Mouse (Mus musculus) stomach, embryonic 15.5 days (tissue): ENCODE measurements around the gene Olfr729. TPM values are rescaled to one million over a fixed set of nuclear protein-coding genes. Genes with fewer than 3 reads are reported as not detected.

ENCODE experiments used
- ATAC-seq: fragments of 200-750 bp; cut with Nextera tagmentation; 2 replicates; pipeline ENCODE4 v1.8.0; 2017; ENCODE audit warnings: low read depth, moderate number of reproducible peaks, moderate TSS enrichment; ENCODE audit not compliant: insufficient read depth, low FRiP score
- H3K27ac ChIP-seq: fragments of 300-500 bp; sonication (generic); 2 replicates; pipeline ENCODE4 v1.5.1; 2015; ENCODE audit warnings: mild to moderate bottlenecking, inconsistent platforms
- H3K27me3 ChIP-seq: fragments of 300-500 bp; sonication (generic); replicated peaks from 2 replicates; pipeline ENCODE4 v1.6.1; 2015; ENCODE audit warnings: inconsistent platforms
- H3K36me3 ChIP-seq: fragments of 300-500 bp; sonication (generic); 2 replicates; pipeline ENCODE4 v1.6.1; 2015; ENCODE audit warnings: inconsistent platforms
- H3K4me1 ChIP-seq: fragments of 300-500 bp; sonication (generic); 2 replicates; pipeline ENCODE4 v1.6.1; 2015; ENCODE audit warnings: inconsistent platforms
- H3K4me2 ChIP-seq: fragments of 300-500 bp; sonication (generic); 2 replicates; pipeline ENCODE4 v1.6.1; 2015; ENCODE audit warnings: mild to moderate bottlenecking, inconsistent platforms
- H3K4me3 ChIP-seq: fragments of 300-500 bp; sonication (generic); replicated peaks from 2 replicates; pipeline ENCODE4 v1.5.1; 2015; ENCODE audit warnings: inconsistent platforms
- H3K9ac ChIP-seq: fragments of 300-500 bp; sonication (generic); 2 replicates; pipeline ENCODE4 v1.6.1; 2015; ENCODE audit warnings: inconsistent platforms
- H3K9me3 ChIP-seq: fragments of 300-500 bp; sonication (generic); 2 replicates; pipeline ENCODE4 v1.6.1; 2016; ENCODE audit warnings: inconsistent platforms
- WGBS: fragments of 180-500 bp; shearing (Covaris S2); methylation state at CpG from one replicate; pipeline ENCODE4 v1.1.7; 2015; 5-methylcytosine and 5-hydroxymethylcytosine counted together
- polyA plus RNA-seq: library from polyadenylated mRNA; unstranded; fragments of >200 nt; fragmentation: Nextera tagmentation; extraction: Ambion mirVana; gene quantifications from 2 replicates; pipeline ENCODE4 v1.2.1, GENCODE M21; 2015

Gene Olfr729
- polyA plus RNA-seq: not detected in 2 replicates

- ATAC-seq: no peak
- no peak within 1 kb of the TSS for H3K9ac ChIP-seq
- H3K9me3 ChIP-seq: no peaks in the 10 kb centered on the region
These were observed at the start of gene Olfr729 for GRCm38 (mm10) chr14:50152810-50153209. TSS of gene Olfr729 (minus strand) at chr14:50152910.

GRCm38 (mm10) chr14:50188098-50188497, 35.4 kb upstream of the Olfr729 start, which contains the start of gene Olfr730:
TSS of gene Olfr730 (minus strand) at chr14:50188198.
- H3K4me1 ChIP-seq: no peaks in the 10 kb centered on the region
- H3K9ac ChIP-seq: no peak within 1 kb of the TSS
- 34% methylated on average over 1 of the region's 1 CpGs for WGBS

More at GRCm38 (mm10) chr14:50152810-50153209, at the start of gene Olfr729:
- H3K36me3 ChIP-seq: no peaks in the 10 kb centered on the region
- no peak within 1 kb of the TSS for H3K27ac ChIP-seq
- no peaks in the 10 kb centered on the region for H3K4me1 ChIP-seq
- no peak within 1 kb of the TSS for H3K4me2 ChIP-seq
- H3K4me3 ChIP-seq: no peak within 1 kb of the TSS
- H3K27me3 ChIP-seq: no peaks in the 10 kb centered on the region

GRCm38 (mm10) chr14:50142580-50142979, 10.1 kb downstream of the Olfr729 start, which contains the start of gene Olfr728:
TSS of gene Olfr728 (minus strand) at chr14:50142680.
- H3K9ac ChIP-seq: no peak within 1 kb of the TSS
- H3K4me3 ChIP-seq: no peak within 1 kb of the TSS
- WGBS: 85% methylated on average over 5 of the region's 5 CpGs
- H3K4me2 ChIP-seq: no peak within 1 kb of the TSS
- H3K27me3 ChIP-seq: no peaks in the 10 kb centered on the region
- no peaks in the 10 kb centered on the region for H3K9me3 ChIP-seq
- H3K27ac ChIP-seq: no peak within 1 kb of the TSS
- ATAC-seq: no peak
- no peaks in the 10 kb centered on the region for H3K36me3 ChIP-seq
- H3K4me1 ChIP-seq: no peaks in the 10 kb centered on the region

More at GRCm38 (mm10) chr14:50188098-50188497, 35.4 kb upstream of the Olfr729 start, which contains the start of gene Olfr730:
- no peak for ATAC-seq
- Histone ChIP-seq H3K27ac (no peak within 1 kb of the TSS), H3K36me3 (no peaks in the 10 kb centered on the region), H3K27me3 (no peaks in the 10 kb centered on the region), H3K4me2 (no peak within 1 kb of the TSS), H3K4me3 (no peak within 1 kb of the TSS), H3K9me3 (no peaks in the 10 kb centered on the region)

DNA sequence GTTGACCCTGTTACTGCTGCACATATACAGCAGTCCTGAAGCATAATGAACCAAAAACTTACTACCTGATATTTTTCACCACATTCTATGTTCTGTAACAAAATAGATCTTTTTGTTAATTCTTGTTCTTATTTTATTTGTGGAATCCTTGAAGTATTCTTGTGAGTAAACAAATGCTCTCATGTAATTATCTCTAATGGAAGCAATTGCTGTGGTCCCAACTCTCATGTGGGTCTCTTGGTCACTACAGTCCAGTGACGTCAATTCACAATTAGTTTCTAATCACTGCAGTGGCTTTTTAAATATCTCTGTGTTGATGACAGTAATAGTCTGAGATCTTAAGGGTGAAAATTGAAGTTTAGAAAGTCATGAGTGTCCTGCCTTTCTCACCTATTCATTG, 29.8 kb downstream of the Olfr729 start, which contains the start of gene Olfr727:
Olfr727 (plus strand) TSS at position 301 of the 400 bp plus-strand sequence.
- no peak for ATAC-seq
- 77% methylated on average over 1 of the region's 1 CpGs for WGBS

More for the DNA sequence above, 29.8 kb downstream of the Olfr729 start, which contains the start of gene Olfr727:
- Histone ChIP-seq H3K4me1 (no peaks in the 10 kb centered on the region), H3K9me3 (no peaks in the 10 kb centered on the region), H3K4me2 (no peak within 1 kb of the TSS), H3K9ac (no peak within 1 kb of the TSS), H3K27ac (no peak within 1 kb of the TSS), H3K27me3 (no peaks in the 10 kb centered on the region), H3K4me3 (no peak within 1 kb of the TSS), H3K36me3 (no peaks in the 10 kb centered on the region)

Other genes with a start within 250 kb of the Olfr729 start
- not detected in 2 replicates for gene Olfr723, start 221.1 kb downstream of the Olfr729 start, polyA plus RNA-seq
- not detected in 2 replicates for gene Olfr724, start 189.6 kb downstream of the Olfr729 start, polyA plus RNA-seq
- not detected in 2 replicates for gene Olfr725, start 112.5 kb downstream of the Olfr729 start, polyA plus RNA-seq
- not detected in 2 replicates for gene Olfr726, start 62.0 kb downstream of the Olfr729 start, polyA plus RNA-seq
- not detected in 2 replicates for gene Olfr727, start 29.7 kb downstream of the Olfr729 start, polyA plus RNA-seq
- gene Olfr728, start 10.2 kb downstream of the Olfr729 start, polyA plus RNA-seq: not detected in 2 replicates
- not detected in 2 replicates for gene Olfr730, start 35.3 kb upstream of the Olfr729 start, polyA plus RNA-seq
- not detected in 2 replicates for gene Olfr731, start 89.0 kb upstream of the Olfr729 start, polyA plus RNA-seq
- not detected in 2 replicates for gene Olfr732, start 131.3 kb upstream of the Olfr729 start, polyA plus RNA-seq
- not detected in 2 replicates for gene Olfr733, start 148.6 kb upstream of the Olfr729 start, polyA plus RNA-seq
- not detected in 2 replicates for gene Olfr734, start 173.9 kb upstream of the Olfr729 start, polyA plus RNA-seq
- not detected in 2 replicates for gene Olfr735, start 196.0 kb upstream of the Olfr729 start, polyA plus RNA-seq
- gene Tlr11, start 205.0 kb upstream of the Olfr729 start, polyA plus RNA-seq: not detected in 2 replicates
- not detected in 2 replicates for gene Olfr736, start 228.3 kb upstream of the Olfr729 start, polyA plus RNA-seq